Mouse (Mus musculus): ENCODE measurements at regions not wholly inside any gene's neighbourhood (a gene's known extent, or its start where the extent isn't known, plus 50 kb on each side); places are given as distances from the start of the nearest gene placed in this dataset.

- H3K9ac ChIP-seq (ENCODE audit: low read length): no peak overlapping the region
- peak overlapping the region; percentile 79 for H3K27ac ChIP-seq (ENCODE audit: low read depth, low read length)
- peak; percentile 92 for ATAC-seq (replicated peaks; ENCODE audit: low FRiP score)
- no peaks in the 10 kb centered on the region for H3K9me3 ChIP-seq (ENCODE audit: control insufficient read depth, low read length)
- WGBS: 10% methylated on average over 2 of the region's 2 CpGs
- DNase-seq (ENCODE audit: low spot score): no peak
- no peak overlapping the region for H3K4me3 ChIP-seq (ENCODE audit: low read depth, low read length)
- peaks cover 5% of the 10 kb centered on the region; the same call in 1 of the 2 replicates for H3K4me1 ChIP-seq (replicated peaks; ENCODE audit: control insufficient read depth, insufficient read depth, low read length)
- no peak overlapping the region for H3K4me2 ChIP-seq (ENCODE audit: low read depth, low read length, severe bottlenecking)
- H3K36me3 ChIP-seq (ENCODE audit: control insufficient read depth, insufficient read depth, low read length): no peaks in the 10 kb centered on the region
- no peaks in the 10 kb centered on the region for H3K27me3 ChIP-seq (ENCODE audit: control insufficient read depth, insufficient read depth, low read length)
Measured at GRCm38 (mm10) chr14:103764047-103764446, 80.2 kb downstream of the Ednrb start.

GRCm38 (mm10) chr14:103763216-103764031 lies 80.8 kb downstream of the Ednrb start:
- DNase-seq (ENCODE audit: low spot score): no peak
- H3K4me2 ChIP-seq (ENCODE audit: low read depth, low read length, severe bottlenecking): no peak overlapping the region
- H3K27me3 ChIP-seq (ENCODE audit: control insufficient read depth, insufficient read depth, low read length): no peaks in the 10 kb centered on the region
- no peaks in the 10 kb centered on the region for H3K36me3 ChIP-seq (ENCODE audit: control insufficient read depth, insufficient read depth, low read length)
- H3K9ac ChIP-seq (ENCODE audit: low read length): no peak overlapping the region
- H3K9me3 ChIP-seq (ENCODE audit: control insufficient read depth, low read length): no peaks in the 10 kb centered on the region
- no peak overlapping the region for H3K4me3 ChIP-seq (ENCODE audit: low read depth, low read length)
- peak overlapping the region; percentile 79 for H3K27ac ChIP-seq (ENCODE audit: low read depth, low read length)
- peaks cover 5% of the 10 kb centered on the region; the same call in 1 of the 2 replicates for H3K4me1 ChIP-seq (replicated peaks; ENCODE audit: control insufficient read depth, insufficient read depth, low read length)
- ATAC-seq (replicated peaks; ENCODE audit: low FRiP score): peak; percentile 84
- 27% methylated on average over 1 of the region's 1 CpGs for WGBS

GRCm38 (mm10) chr14:103759443-103759842 lies 84.8 kb downstream of the Ednrb start:
- Histone ChIP-seq H3K9me3 (ENCODE audit: control insufficient read depth, low read length) (no peaks in the 10 kb centered on the region), H3K27me3 (ENCODE audit: control insufficient read depth, insufficient read depth, low read length) (no peaks in the 10 kb centered on the region), H3K27ac (ENCODE audit: low read depth, low read length) (no peak overlapping the region), H3K4me2 (ENCODE audit: low read depth, low read length, severe bottlenecking) (no peak overlapping the region), H3K9ac (ENCODE audit: low read length) (no peak overlapping the region), H3K4me3 (ENCODE audit: low read depth, low read length) (no peak overlapping the region), H3K4me1 (replicated peaks; ENCODE audit: control insufficient read depth, insufficient read depth, low read length) (peaks cover 5% of the 10 kb centered on the region; the same call in 1 of the 2 replicates), H3K36me3 (ENCODE audit: control insufficient read depth, insufficient read depth, low read length) (no peaks in the 10 kb centered on the region)
- WGBS: 86% methylated on average over 6 of the region's 6 CpGs
- ATAC-seq (replicated peaks; ENCODE audit: low FRiP score) (no peak), DNase-seq (ENCODE audit: low spot score) (no peak)

All from forebrain, embryonic 11.5 days (tissue).